Comparison of ENCODE assay signal across 14 mouse cellular contexts in genomic region chr11:76992886-76993285, GRCm38 (mm10). TPM values are rescaled to one million over a fixed set of nuclear protein-coding genes. Genes with fewer than 3 reads are reported as not detected.
DNase-seq lines count a peak whose midpoint lies in the region; ATAC-seq lines count a peak whose summit lies in the region.
"Had no signal": no experiment of that assay in that cellular context is flagged by ENCODE, and none has a peak within 500 bp of the region (broad histone marks: within the 10 kb centered on the region; RNA-seq: fewer than 3 reads in every experiment).

No protein-coding gene starts in this region.

- 34% methylated on average over 4 of the region's 4 CpGs for WGBS in midbrain, embryonic 13.5 days
- WGBS in midbrain, embryonic 15.5 days = 36% methylated on average over 4 of the region's 4 CpGs

- ATAC-seq in midbrain, embryonic 13.5 days = no peak
- ATAC-seq in midbrain, embryonic 15.5 days (replicated peaks) = no peak
- ATAC-seq: intestine, embryonic 15.5 days had no signal

- peaks cover 25% of the 10 kb centered on the region for H3K27me3 ChIP-seq in midbrain, embryonic 13.5 days
- peaks cover 19% of the 10 kb centered on the region for H3K27me3 ChIP-seq in midbrain, embryonic 15.5 days (replicated peaks)

- H3K36me3 ChIP-seq in midbrain, embryonic 13.5 days = peaks cover 9% of the 10 kb centered on the region
- 0 out of 2 replicates have a peak, but pooled peaks cover 1% of the 10 kb centered on the region for H3K36me3 ChIP-seq in midbrain, embryonic 15.5 days (replicated peaks)

- peaks cover 14% of the 10 kb centered on the region for H3K4me1 ChIP-seq in midbrain, embryonic 13.5 days (replicated peaks)
- peaks cover 3% of the 10 kb centered on the region for H3K4me1 ChIP-seq in midbrain, embryonic 15.5 days

- H3K4me2 ChIP-seq in midbrain, embryonic 13.5 days (replicated peaks) = no peak overlapping the region
- no peak overlapping the region for H3K4me2 ChIP-seq in midbrain, embryonic 15.5 days
- H3K4me2 ChIP-seq: embryonic facial prominence, embryonic 15.5 days; intestine, embryonic 15.5 days; lung, embryonic 14.5 days; neural tube, embryonic 15.5 days had no signal

- peak; percentile 66 for DNase-seq in lung, postnatal 36 days
- DNase-seq in lung, postnatal 10 days = no peak
- DNase-seq in c-Kit-positive CD71-negative TER-119-negative erythroid progenitor cells, embryonic 14.5 days (ENCODE audit: low read depth) = peak; percentile 73
- peak; percentile 20 for DNase-seq in skeletal muscle tissue, adult 2 months (ENCODE audit: low read depth, low spot score)
- DNase-seq in thymus, postnatal 36 days = peak; percentile 33 to 45
- no peak for DNase-seq in layer of hippocampus, postnatal 25 days (ENCODE audit: extremely low spot score in 1 of 2, low spot score in 1 of 2)
- DNase-seq: cerebellum, adult 9-10 months; layer of hippocampus, postnatal 36 days; lung, embryonic 14.5 days had no signal

- H3K9me3 ChIP-seq in midbrain, embryonic 13.5 days = no peaks in the 10 kb centered on the region
- no peaks in the 10 kb centered on the region for H3K9me3 ChIP-seq in midbrain, embryonic 15.5 days
- H3K9me3 ChIP-seq: embryonic facial prominence, embryonic 15.5 days; intestine, embryonic 15.5 days; neural tube, embryonic 15.5 days had no signal

- H3K27ac ChIP-seq in midbrain, embryonic 13.5 days = no peak overlapping the region
- H3K27ac ChIP-seq in midbrain, embryonic 15.5 days = no peak overlapping the region
- H3K27ac ChIP-seq: embryonic facial prominence, embryonic 15.5 days; intestine, embryonic 15.5 days; neural tube, embryonic 15.5 days had no signal

- no peak overlapping the region; the same call in 1 of the 2 replicates for H3K9ac ChIP-seq in midbrain, embryonic 13.5 days (replicated peaks)
- H3K9ac ChIP-seq in midbrain, embryonic 15.5 days = no peak overlapping the region
- H3K9ac ChIP-seq: embryonic facial prominence, embryonic 15.5 days; intestine, embryonic 15.5 days; lung, embryonic 14.5 days; neural tube, embryonic 15.5 days had no signal

- no peak overlapping the region for H3K4me3 ChIP-seq in midbrain, embryonic 13.5 days (replicated peaks)
- H3K4me3 ChIP-seq in midbrain, embryonic 15.5 days = no peak overlapping the region
- H3K4me3 ChIP-seq: embryonic facial prominence, embryonic 15.5 days; intestine, embryonic 15.5 days; neural tube, embryonic 15.5 days had no signal

RNA-seq across cellular contexts. Expression of gene Slc6a4, which starts 5.5 kb away (rescaled TPM):
- polyA plus RNA-seq in midbrain, embryonic 13.5 days (2015; fragmentation: Nextera tagmentation; extraction: Ambion mirVana) = 2.0 and 7.0 TPM in 2 replicates
- total RNA-seq in layer of hippocampus, postnatal 25 days (2021) = under 1 TPM in 1 of 2 experiments, not detected in 1; 0.15 TPM
- polyA plus RNA-seq in midbrain, embryonic 15.5 days (2015; fragmentation: Nextera tagmentation; extraction: Ambion mirVana) = 5.7 TPM in 2 replicates
- total RNA-seq: layer of hippocampus, postnatal 36 days had no signal

Comparison
In these comparisons a context has a peak if more than half of its experiments do, and no peak if none do; other contexts are left out.
1. DNase-seq: peak in lung, postnatal 36 days (single experiment), c-Kit-positive CD71-negative TER-119-negative erythroid progenitor cells, embryonic 14.5 days (single experiment), skeletal muscle tissue, adult 2 months (single experiment) and thymus, postnatal 36 days (2 of 2); none in lung, postnatal 10 days (single experiment) and layer of hippocampus, postnatal 25 days (0 of 2).